Comparison of ENCODE assay signal across 15 mouse cellular contexts in the genomic region with DNA sequence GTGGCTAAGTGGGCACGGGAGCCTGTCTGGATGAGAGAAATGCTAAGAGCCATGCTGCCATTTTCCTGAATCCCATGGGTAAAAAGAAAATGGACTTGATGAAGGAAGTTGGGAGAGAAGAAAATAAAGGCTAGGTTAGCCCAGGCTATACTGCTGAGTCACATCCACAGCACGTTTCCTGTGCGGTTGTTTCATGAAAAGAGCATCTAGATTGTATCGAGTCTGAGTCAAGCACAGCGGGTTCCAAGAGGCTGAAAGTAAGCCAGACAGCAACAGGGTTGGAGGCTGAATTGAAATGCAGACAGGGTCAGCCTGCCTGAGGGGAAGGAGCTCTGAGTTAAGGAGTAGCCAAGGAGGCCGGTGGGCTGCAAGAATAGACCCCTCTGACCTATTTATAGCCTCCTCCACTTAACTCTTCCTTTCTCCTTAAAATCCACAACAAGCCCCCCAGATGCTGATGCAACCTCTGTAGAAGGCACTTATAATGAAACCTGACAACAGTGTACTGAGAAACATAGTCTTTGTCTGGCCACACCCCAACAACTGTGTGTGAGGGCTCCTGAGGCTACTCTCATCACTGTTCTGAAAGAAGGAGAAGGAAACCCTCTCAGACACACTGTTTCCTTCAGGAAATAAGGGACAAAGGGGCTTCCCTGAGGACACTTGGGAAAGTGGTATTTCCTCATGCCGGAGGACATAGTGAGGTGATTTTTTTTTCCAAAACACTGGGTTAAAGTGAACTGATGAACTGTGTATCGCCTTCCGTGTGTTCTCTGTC.
A peak's percentile ranks its signal among the peaks of the same experiment; 100 is the strongest.
DNase-seq lines count a peak whose midpoint lies in the region; ATAC-seq and TF ChIP-seq lines count a peak whose summit lies in the region.
"Had no signal": no experiment of that assay in that cellular context is flagged by ENCODE, and none has a peak within 500 bp of the region (broad histone marks: within the 10 kb centered on the region; RNA-seq: fewer than 3 reads in every experiment).

No protein-coding gene starts in this region.

- H3K27ac ChIP-seq in heart, embryonic 11.5 days (ENCODE audit: low read depth, low read length): no peak overlapping the region
- peak overlapping the region; percentile 14; the same call in 1 of the 2 replicates for H3K27ac ChIP-seq in stomach, embryonic 16.5 days (ENCODE audit: low read length)
- no peak overlapping the region for H3K27ac ChIP-seq in stomach, postnatal 0 days (replicated peaks)
- H3K27ac ChIP-seq in heart, embryonic 15.5 days: 0 out of 2 replicates have a peak overlapping the region, but pooled peaks have one; percentile 35
- H3K27ac ChIP-seq: limb, embryonic 15.5 days; midbrain, embryonic 10.5 days had no signal

- no peak for TF ChIP-seq EP300 in stomach, postnatal 0 days (optimal IDR thresholded peaks at IDR 0.05)

- no peaks in the 10 kb centered on the region for H3K27me3 ChIP-seq in heart, embryonic 11.5 days (ENCODE audit: control insufficient read depth, insufficient read depth, low read length)
- H3K27me3 ChIP-seq in stomach, embryonic 16.5 days (ENCODE audit: control insufficient read depth, insufficient read depth, low read length): no peaks in the 10 kb centered on the region
- no peaks in the 10 kb centered on the region for H3K27me3 ChIP-seq in stomach, postnatal 0 days (ENCODE audit: control insufficient read depth, insufficient read depth, low read length)
- no peaks in the 10 kb centered on the region for H3K27me3 ChIP-seq in heart, embryonic 15.5 days
- H3K27me3 ChIP-seq in myocyte (ENCODE audit: control insufficient read depth, insufficient read depth, insufficient read length): no peaks in the 10 kb centered on the region
- H3K27me3 ChIP-seq: limb, embryonic 15.5 days; Patski had no signal

- TF ChIP-seq CTCF in stomach, postnatal 0 days (IDR thresholded peaks at IDR 0.05; ENCODE audit: low read depth): no peak

- no peaks in the 10 kb centered on the region for H3K4me1 ChIP-seq in heart, embryonic 11.5 days (ENCODE audit: control insufficient read depth, insufficient read depth, low read length)
- H3K4me1 ChIP-seq in stomach, embryonic 16.5 days (ENCODE audit: control insufficient read depth, insufficient read depth, low read length): 0 out of 2 replicates have a peak, but pooled peaks cover 3% of the 10 kb centered on the region
- no peaks in the 10 kb centered on the region for H3K4me1 ChIP-seq in stomach, postnatal 0 days (replicated peaks; ENCODE audit: control insufficient read depth, insufficient read depth)
- 0 out of 2 replicates have a peak, but pooled peaks cover 4% of the 10 kb centered on the region for H3K4me1 ChIP-seq in heart, embryonic 15.5 days (replicated peaks)
- H3K4me1 ChIP-seq: limb, embryonic 15.5 days; midbrain, embryonic 10.5 days had no signal

- no peak for ATAC-seq in heart, embryonic 11.5 days (replicated peaks; ENCODE audit: insufficient number of reproducible peaks, low FRiP score, low TSS enrichment)
- ATAC-seq in stomach, embryonic 16.5 days (ENCODE audit: insufficient read depth, low FRiP score): no peak
- ATAC-seq in stomach, postnatal 0 days (ENCODE audit: low FRiP score, low TSS enrichment): no peak
- no peak for ATAC-seq in heart, embryonic 15.5 days (replicated peaks; ENCODE audit: insufficient number of reproducible peaks, insufficient read depth, low FRiP score, low read depth)
- ATAC-seq: Patski had no signal

- no peak overlapping the region for H3ac ChIP-seq in myocyte (ENCODE audit: control insufficient read depth, insufficient read length)

- H3K9me3 ChIP-seq in heart, embryonic 11.5 days (replicated peaks; ENCODE audit: control insufficient read depth, low read length): 0 out of 2 replicates have a peak, but pooled peaks cover 4% of the 10 kb centered on the region
- no peaks in the 10 kb centered on the region for H3K9me3 ChIP-seq in stomach, embryonic 16.5 days (replicated peaks; ENCODE audit: control insufficient read depth, low read length)
- no peaks in the 10 kb centered on the region for H3K9me3 ChIP-seq in stomach, postnatal 0 days (ENCODE audit: control insufficient read depth, low read length)
- 0 out of 2 replicates have a peak, but pooled peaks cover 4% of the 10 kb centered on the region for H3K9me3 ChIP-seq in heart, embryonic 15.5 days (replicated peaks)
- H3K9me3 ChIP-seq: limb, embryonic 15.5 days; midbrain, embryonic 10.5 days had no signal

- H3K4me3 ChIP-seq in heart, embryonic 11.5 days (ENCODE audit: low read depth, low read length): no peak overlapping the region
- no peak overlapping the region for H3K4me3 ChIP-seq in stomach, embryonic 16.5 days (replicated peaks; ENCODE audit: low read length)
- no peak overlapping the region for H3K4me3 ChIP-seq in stomach, postnatal 0 days (ENCODE audit: low read depth, low read length)
- no peak overlapping the region for H3K4me3 ChIP-seq in heart, embryonic 15.5 days
- H3K4me3 ChIP-seq in myocyte: no peak overlapping the region
- H3K4me3 ChIP-seq: limb, embryonic 15.5 days; midbrain, embryonic 10.5 days had no signal

- no peak overlapping the region for H3K9ac ChIP-seq in heart, embryonic 11.5 days (ENCODE audit: low read depth, low read length)
- no peak overlapping the region for H3K9ac ChIP-seq in stomach, embryonic 16.5 days (ENCODE audit: low read length)
- H3K9ac ChIP-seq in stomach, postnatal 0 days (ENCODE audit: low read length): no peak overlapping the region
- no peak overlapping the region for H3K9ac ChIP-seq in heart, embryonic 15.5 days
- H3K9ac ChIP-seq: limb, embryonic 15.5 days; lung, embryonic 14.5 days had no signal

- H3K4me2 ChIP-seq in heart, embryonic 11.5 days: no peak overlapping the region
- no peak overlapping the region for H3K4me2 ChIP-seq in stomach, embryonic 16.5 days (ENCODE audit: low read depth, low read length)
- no peak overlapping the region for H3K4me2 ChIP-seq in stomach, postnatal 0 days (replicated peaks; ENCODE audit: low read depth)
- H3K4me2 ChIP-seq in heart, embryonic 15.5 days: no peak overlapping the region
- no peak overlapping the region for H3K4me2 ChIP-seq in myocyte (ENCODE audit: low read depth)
- H3K4me2 ChIP-seq: limb, embryonic 15.5 days; lung, embryonic 14.5 days had no signal

- TF ChIP-seq POLR2A in myocyte (IDR thresholded peaks at IDR 0.05; ENCODE audit: insufficient read length, low read depth): no peak

- H3K36me3 ChIP-seq in heart, embryonic 11.5 days (ENCODE audit: control insufficient read depth, insufficient read depth, low read length): no peaks in the 10 kb centered on the region
- H3K36me3 ChIP-seq in stomach, embryonic 16.5 days (ENCODE audit: control insufficient read depth, insufficient read depth, low read length): no peaks in the 10 kb centered on the region
- H3K36me3 ChIP-seq in stomach, postnatal 0 days (ENCODE audit: control insufficient read depth, insufficient read depth, low read length): no peaks in the 10 kb centered on the region
- no peaks in the 10 kb centered on the region for H3K36me3 ChIP-seq in heart, embryonic 15.5 days
- H3K36me3 ChIP-seq in myocyte (ENCODE audit: control insufficient read depth, insufficient read depth): no peaks in the 10 kb centered on the region
- H3K36me3 ChIP-seq: limb, embryonic 15.5 days; midbrain, embryonic 10.5 days had no signal

- DNase-seq in heart, adult 9 months (ENCODE audit: low spot score in 2 of 2): peak; percentile 40 to 79
- DNase-seq in stomach, postnatal 0 days (ENCODE audit: low spot score): no peak
- DNase-seq in right cerebral cortex, adult 18-20 months: no peak
- no peak for DNase-seq in cerebellum, postnatal 10 days
- DNase-seq: cerebellum, postnatal 14 days; lung, embryonic 14.5 days; right cerebral cortex, postnatal 25 days; thymus, postnatal 36 days had no signal

- WGBS in heart, embryonic 11.5 days (ENCODE audit: insufficient replicate concordance): 72% methylated on average over 9 of the region's 9 CpGs
- WGBS in stomach, embryonic 16.5 days: 79% methylated on average over 9 of the region's 9 CpGs
- whole genome bisulfite sequencing in stomach, postnatal 0 days: 82% methylated on average over 9 of the region's 9 CpGs
- 78% methylated on average over 9 of the region's 9 CpGs for WGBS in heart, embryonic 15.5 days

- H3K79me2 ChIP-seq in myocyte (ENCODE audit: control insufficient read depth, insufficient read depth): no peaks in the 10 kb centered on the region

TF ChIP-seq in myocyte, 11 proteins besides CTCF, POLR2A, EP300 and RAD21:
- TF ChIP-seq TCF3 (IDR thresholded peaks at IDR 0.05; ENCODE audit: insufficient read length, low read depth) (no peak), CEBPB (IDR thresholded peaks at IDR 0.05; ENCODE audit: insufficient read depth, poor library complexity, severe bottlenecking) (0 out of 2 replicates have a peak, but pooled peaks have one; percentile 9)
TF ChIP-seq in myocyte: peak in this region for 1.

Comparison
In these comparisons a context has a peak if more than half of its experiments do, and no peak if none do; other contexts are left out.
1. H3K27ac ChIP-seq: peak in stomach, embryonic 16.5 days (single experiment) and heart, embryonic 15.5 days (single experiment); none in heart, embryonic 11.5 days (single experiment) and stomach, postnatal 0 days (single experiment).
2. DNase-seq: peak in heart, adult 9 months (2 of 2); none in stomach, postnatal 0 days (single experiment), right cerebral cortex, adult 18-20 months (single experiment) and cerebellum, postnatal 10 days (0 of 2).